Mouse (Mus musculus) limb, embryonic 12.5 days (tissue): ENCODE results near the gene Borcs5. TPM values are rescaled to one million over a fixed set of nuclear protein-coding genes. Genes with fewer than 3 reads are reported as not detected.

Experiments
- ATAC-seq: fragments of 200-750 bp; cut with Nextera tagmentation; 2 replicates; pipeline ENCODE4 v1.8.0; 2017; ENCODE audit warnings: low read depth, moderate TSS enrichment; ENCODE audit not compliant: insufficient number of reproducible peaks, insufficient read depth, low FRiP score, low TSS enrichment
- H3K27ac ChIP-seq: fragments of 300-500 bp; sonication (generic); 2 replicates; pipeline ENCODE4 v1.5.1; 2016; ENCODE audit warnings: mild to moderate bottlenecking, moderate library complexity
- H3K27me3 ChIP-seq: fragments of 300-500 bp; sonication (generic); 2 replicates; pipeline ENCODE4 v1.6.1; 2016; ENCODE audit warnings: mild to moderate bottlenecking, moderate library complexity
- H3K36me3 ChIP-seq: fragments of 300-500 bp; sonication (generic); 2 replicates; pipeline ENCODE4 v1.6.1; 2016; ENCODE audit warnings: mild to moderate bottlenecking, moderate library complexity
- H3K4me1 ChIP-seq: fragments of 300-500 bp; sonication (generic); replicated peaks from 2 replicates; pipeline ENCODE4 v1.6.1; 2016
- H3K4me2 ChIP-seq: fragments of 300-500 bp; sonication (generic); 2 replicates; pipeline ENCODE4 v1.6.1; 2016; ENCODE audit warnings: mild to moderate bottlenecking, moderate library complexity
- H3K4me3 ChIP-seq: fragments of 300-500 bp; sonication (generic); replicated peaks from 2 replicates; pipeline ENCODE4 v1.5.1; 2016; ENCODE audit warnings: mild to moderate bottlenecking
- H3K9ac ChIP-seq: fragments of 300-500 bp; sonication (generic); replicated peaks from 2 replicates; pipeline ENCODE4 v1.6.1; 2016; ENCODE audit warnings: mild to moderate bottlenecking, moderate library complexity
- H3K9me3 ChIP-seq: fragments of 300-500 bp; sonication (generic); 2 replicates; pipeline ENCODE4 v1.6.1; 2016; ENCODE audit warnings: mild to moderate bottlenecking, moderate library complexity
- WGBS: fragments of 180-500 bp; shearing (Covaris S2); methylation state at CpG from one replicate; pipeline ENCODE4 v1.1.7; 2016; 5-methylcytosine and 5-hydroxymethylcytosine counted together
- polyA plus RNA-seq: library from polyadenylated mRNA; unstranded; fragments of >200 nt; fragmentation: Nextera tagmentation; extraction: Ambion mirVana; gene quantifications from 2 replicates; pipeline ENCODE4 v1.2.1, GENCODE M21; 2016

Borcs5 gene
- polyA plus RNA-seq, 1 experiment from 2014 or later: 22.4 TPM

- H3K4me1 ChIP-seq: no peaks in the 10 kb centered on the region
- H3K9ac ChIP-seq: no peak overlapping the region
- 94% methylated on average over 7 of the region's 7 CpGs for WGBS
- peaks cover 9% of the 10 kb centered on the region; the same call in 1 of the 2 replicates for H3K36me3 ChIP-seq
- no peak overlapping the region for H3K4me3 ChIP-seq
- no peak overlapping the region for H3K27ac ChIP-seq
- no peaks in the 10 kb centered on the region for H3K27me3 ChIP-seq
- no peak overlapping the region for H3K4me2 ChIP-seq
- ATAC-seq: no peak
- no peaks in the 10 kb centered on the region for H3K9me3 ChIP-seq
Observed at GRCm38 (mm10) chr6:134745876-134746275, 106.6 kb downstream of the Borcs5 start.

DNA sequence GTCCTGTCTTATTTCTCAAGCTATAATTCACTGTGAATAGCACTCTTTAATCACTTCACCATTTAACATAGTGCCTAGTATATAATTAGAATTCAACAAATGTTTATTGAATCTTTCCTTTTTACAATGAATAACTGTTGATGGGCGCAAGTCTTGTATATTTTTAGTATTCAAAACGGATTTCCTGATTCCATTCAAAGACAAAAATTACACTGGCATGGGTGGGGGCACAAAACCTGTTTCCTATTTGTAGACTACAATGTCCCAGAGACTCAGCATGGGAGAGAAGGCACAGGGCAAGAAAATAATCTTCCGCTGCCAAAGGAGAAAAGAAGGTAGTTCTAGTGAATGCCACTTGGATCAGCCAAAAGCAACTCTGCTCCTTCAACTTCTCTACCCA is 108.8 kb downstream of the Borcs5 start:
- H3K4me1 ChIP-seq: peaks cover 4% of the 10 kb centered on the region; the same call in 1 of the 2 replicates
- 88% methylated on average over 3 of the region's 3 CpGs for WGBS

DNA sequence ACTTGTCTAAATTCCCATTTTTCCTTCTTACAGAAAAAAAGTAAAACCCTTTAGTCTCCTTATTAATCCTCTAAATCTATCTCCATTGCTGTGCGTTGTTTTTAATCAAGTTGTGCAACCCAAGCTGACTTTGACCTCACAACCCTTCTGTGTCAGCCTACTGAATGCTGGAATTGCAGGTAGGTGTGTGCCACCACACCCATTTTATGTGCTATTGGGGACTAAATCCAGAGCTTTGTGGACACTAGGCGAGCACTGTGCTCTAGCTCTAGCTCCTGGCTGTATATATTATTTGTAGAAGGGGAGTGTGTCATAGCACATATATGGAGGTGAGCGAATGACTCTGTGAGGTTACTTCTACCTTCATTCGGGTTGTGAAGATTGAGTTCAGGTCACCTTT is 111.8 kb downstream of the Borcs5 start:
- Histone ChIP-seq H3K4me1 (peaks cover 4% of the 10 kb centered on the region; the same call in 1 of the 2 replicates), H3K4me2 (no peak overlapping the region), H3K27ac (no peak overlapping the region), H3K9me3 (no peaks in the 10 kb centered on the region), H3K36me3 (peaks cover 16% of the 10 kb centered on the region; the same call in 1 of the 2 replicates), H3K27me3 (no peaks in the 10 kb centered on the region), H3K4me3 (no peak overlapping the region), H3K9ac (no peak overlapping the region)
- WGBS: 95% methylated on average over 4 of the region's 4 CpGs
- ATAC-seq: no peak

More for the DNA sequence above, 108.8 kb downstream of the Borcs5 start:
- peaks cover 9% of the 10 kb centered on the region; the same call in 1 of the 2 replicates for H3K36me3 ChIP-seq
- ATAC-seq: no peak
- H3K27me3 ChIP-seq: no peaks in the 10 kb centered on the region
- no peaks in the 10 kb centered on the region for H3K9me3 ChIP-seq
- no peak overlapping the region for H3K4me3 ChIP-seq
- H3K4me2 ChIP-seq: no peak overlapping the region
- H3K27ac ChIP-seq: no peak overlapping the region
- no peak overlapping the region for H3K9ac ChIP-seq

DNA sequence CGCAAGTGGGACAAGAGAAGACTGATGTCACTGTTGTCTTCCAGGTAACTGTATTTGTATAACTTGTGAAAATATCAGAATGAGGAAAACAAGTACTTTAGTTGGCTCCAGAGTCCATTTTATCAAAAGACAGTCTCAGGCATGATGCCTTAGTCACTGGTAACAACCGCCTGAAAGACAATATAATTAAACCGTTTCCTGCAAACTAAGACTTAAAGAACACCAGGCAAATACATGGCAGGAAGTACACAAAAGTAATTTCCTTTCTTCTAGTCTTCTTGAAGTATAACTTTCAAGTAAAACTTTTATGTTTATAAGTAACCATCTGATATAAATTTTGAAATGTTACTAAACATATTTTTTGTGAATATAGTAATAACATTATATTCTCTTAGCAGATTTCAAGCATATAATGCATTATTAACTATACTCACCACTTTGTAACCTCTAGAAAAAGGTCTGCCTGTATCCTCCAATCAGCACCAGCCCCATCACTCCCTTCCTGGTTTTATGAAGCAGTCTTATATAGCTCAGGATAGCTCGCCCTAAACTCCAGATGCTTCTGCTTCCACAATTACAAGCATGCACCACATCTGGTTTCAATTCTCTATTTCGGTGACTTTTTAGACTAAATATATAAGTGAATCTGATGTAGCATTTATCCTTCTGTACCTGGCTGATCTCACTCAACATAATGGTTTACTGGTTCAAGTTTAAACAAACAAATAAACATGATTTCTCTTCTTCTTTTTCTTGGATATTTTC is 112.8 kb downstream of the Borcs5 start:
- 51% methylated on average over 5 of the region's 5 CpGs for WGBS
- H3K27me3 ChIP-seq: no peaks in the 10 kb centered on the region
- H3K9me3 ChIP-seq: no peaks in the 10 kb centered on the region
- no peak overlapping the region for H3K27ac ChIP-seq
- H3K36me3 ChIP-seq: peaks cover 17% of the 10 kb centered on the region; the same call in 1 of the 2 replicates
- no peak overlapping the region for H3K4me2 ChIP-seq
- H3K4me3 ChIP-seq: no peak overlapping the region
- no peak overlapping the region for H3K9ac ChIP-seq
- H3K4me1 ChIP-seq: peaks cover 4% of the 10 kb centered on the region; the same call in 1 of the 2 replicates
- 0 out of 2 replicates have a peak, but pooled peaks have one; percentile 52 for ATAC-seq

GRCm38 (mm10) chr6:134753412-134753811 is 114.1 kb downstream of the Borcs5 start:
- WGBS: 94% methylated on average over 4 of the region's 4 CpGs
- ATAC-seq: no peak
- H3K9ac ChIP-seq: no peak overlapping the region
- H3K27me3 ChIP-seq: no peaks in the 10 kb centered on the region
- H3K4me3 ChIP-seq: no peak overlapping the region
- H3K36me3 ChIP-seq: peaks cover 17% of the 10 kb centered on the region; the same call in 1 of the 2 replicates
- peaks cover 4% of the 10 kb centered on the region; the same call in 1 of the 2 replicates for H3K4me1 ChIP-seq
- no peaks in the 10 kb centered on the region for H3K9me3 ChIP-seq
- no peak overlapping the region for H3K27ac ChIP-seq
- no peak overlapping the region for H3K4me2 ChIP-seq

- 0 out of 2 replicates have a peak overlapping the region, but pooled peaks have one; percentile 17 for H3K27ac ChIP-seq
- peaks cover 4% of the 10 kb centered on the region; the same call in 1 of the 2 replicates for H3K4me1 ChIP-seq
- H3K27me3 ChIP-seq: no peaks in the 10 kb centered on the region
- H3K4me2 ChIP-seq: no peak overlapping the region
- 92% methylated on average over 11 of the region's 11 CpGs for WGBS
- H3K9me3 ChIP-seq: no peaks in the 10 kb centered on the region
- no peak overlapping the region for H3K9ac ChIP-seq
- peaks cover 17% of the 10 kb centered on the region; the same call in 1 of the 2 replicates for H3K36me3 ChIP-seq
- H3K4me3 ChIP-seq: no peak overlapping the region
- ATAC-seq: no peak
Observed at GRCm38 (mm10) chr6:134753858-134754257, 114.5 kb downstream of the Borcs5 start.

DNA sequence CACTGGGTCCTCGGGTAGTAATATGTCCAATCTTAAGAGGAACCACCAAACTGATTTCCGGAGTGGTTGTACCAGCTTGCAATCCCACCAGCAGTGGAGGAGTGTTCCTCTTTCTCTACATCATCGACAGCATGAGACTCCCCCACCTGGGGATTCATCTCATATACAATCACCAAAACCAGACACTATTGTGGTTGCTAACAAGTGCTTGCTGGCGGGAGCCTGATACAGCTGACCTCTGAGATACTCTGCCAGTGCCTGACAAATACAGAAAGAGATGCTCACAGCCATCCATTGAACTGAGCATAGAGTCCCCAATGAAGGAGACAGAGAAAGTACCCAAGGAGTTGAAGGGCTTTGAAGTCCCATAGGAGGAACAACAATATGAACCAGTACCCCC is 116.7 kb downstream of the Borcs5 start:
- H3K27me3 ChIP-seq: no peaks in the 10 kb centered on the region
- H3K4me3 ChIP-seq: no peak overlapping the region
- H3K9me3 ChIP-seq: no peaks in the 10 kb centered on the region
- ATAC-seq: no peak
- peaks cover 6% of the 10 kb centered on the region; the same call in 1 of the 2 replicates for H3K4me1 ChIP-seq
- no peak overlapping the region for H3K27ac ChIP-seq
- 95% methylated on average over 4 of the region's 4 CpGs for WGBS
- H3K4me2 ChIP-seq: no peak overlapping the region
- peaks cover 17% of the 10 kb centered on the region; the same call in 1 of the 2 replicates for H3K36me3 ChIP-seq
- no peak overlapping the region for H3K9ac ChIP-seq

Other genes starting within 250 kb of the Borcs5 start
- 0.69 and 0.72 TPM in 2 replicates for gene Bcl2l14, start 243.2 kb upstream of the Borcs5 start, polyA plus RNA-seq
- gene Lrp6, start 72.5 kb upstream of the Borcs5 start, polyA plus RNA-seq: 40.8 and 41.7 TPM in 2 replicates
- 0.69 and 1.1 TPM in 2 replicates for gene Mansc1, start 7.0 kb upstream of the Borcs5 start, polyA plus RNA-seq
- gene Dusp16, start 153.1 kb downstream of the Borcs5 start, polyA plus RNA-seq: 14.3 and 14.8 TPM in 2 replicates
- gene Crebl2, start 190.6 kb downstream of the Borcs5 start, polyA plus RNA-seq: 1.7 and 2.1 TPM in 2 replicates